In genomic region chr10:51832459-51832858, GRCm38 (mm10) we compare ENCODE assay signal across 26 mouse cellular contexts.
DNase-seq lines count a peak whose midpoint lies in the region; ATAC-seq lines count a peak whose summit lies in the region.
"Had no signal": no experiment of that assay in that cellular context is flagged by ENCODE, and none has a peak within 500 bp of the region (broad histone marks: within the 10 kb centered on the region; RNA-seq: fewer than 3 reads in every experiment).

No protein-coding gene starts in this region.

- H3K9ac ChIP-seq in embryonic facial prominence, embryonic 14.5 days (ENCODE audit: low read depth, low read length), result no peak overlapping the region
- H3K9ac ChIP-seq in heart, embryonic 16.5 days (ENCODE audit: low read length), result no peak overlapping the region
- H3K9ac ChIP-seq in lung, embryonic 15.5 days, result no peak overlapping the region
- H3K9ac ChIP-seq: forebrain, embryonic 15.5 days; hindbrain, embryonic 13.5 days; limb, embryonic 12.5 days; liver, embryonic 15.5 days; neural tube, embryonic 15.5 days had no signal

- H3K4me2 ChIP-seq in embryonic facial prominence, embryonic 14.5 days (ENCODE audit: low read depth, low read length), result peak overlapping the region; percentile 15; the same call in 1 of the 2 replicates
- peak overlapping the region; percentile 21; the same call in 1 of the 2 replicates for H3K4me2 ChIP-seq in heart, embryonic 16.5 days (ENCODE audit: low read depth, low read length)
- H3K4me2 ChIP-seq in lung, embryonic 15.5 days, result peak overlapping the region; percentile 34; the same call in 1 of the 2 replicates
- H3K4me2 ChIP-seq: forebrain, embryonic 15.5 days; hindbrain, embryonic 13.5 days; limb, embryonic 12.5 days; liver, embryonic 15.5 days; neural tube, embryonic 15.5 days had no signal

- 43% methylated on average over 4 of the region's 4 CpGs for WGBS in embryonic facial prominence, embryonic 14.5 days
- 60% methylated on average over 4 of the region's 4 CpGs for WGBS in embryonic facial prominence, embryonic 10.5 days
- 34% methylated on average over 4 of the region's 4 CpGs for WGBS in heart, embryonic 16.5 days
- WGBS in lung, embryonic 15.5 days, result 25% methylated on average over 4 of the region's 4 CpGs

- H3K4me3 ChIP-seq in embryonic facial prominence, embryonic 14.5 days (ENCODE audit: low read depth, low read length), result no peak overlapping the region
- no peak overlapping the region for H3K4me3 ChIP-seq in embryonic facial prominence, embryonic 10.5 days
- H3K4me3 ChIP-seq in heart, embryonic 16.5 days (ENCODE audit: low read length), result no peak overlapping the region
- H3K4me3 ChIP-seq in lung, embryonic 15.5 days, result no peak overlapping the region
- H3K4me3 ChIP-seq: forebrain, embryonic 15.5 days; heart, embryonic 10.5 days; hindbrain, embryonic 13.5 days; left cerebral cortex, adult 2 months; limb, embryonic 12.5 days; liver, embryonic 15.5 days; neural tube, embryonic 15.5 days had no signal

- peak; percentile 50; the same call in 1 of the 2 replicates for ATAC-seq in embryonic facial prominence, embryonic 14.5 days (ENCODE audit: low read depth)
- ATAC-seq in heart, embryonic 16.5 days (replicated peaks; ENCODE audit: extremely low read depth, insufficient read depth, low FRiP score), result no peak
- ATAC-seq in lung, embryonic 15.5 days (ENCODE audit: borderline replicate concordance, extremely low read depth, low FRiP score, low TSS enrichment), result no peak
- ATAC-seq: forebrain, embryonic 15.5 days; intestine, postnatal 0 days had no signal

- H3K4me1 ChIP-seq in embryonic facial prominence, embryonic 14.5 days (ENCODE audit: control insufficient read depth, insufficient read depth, low read length), result no peaks in the 10 kb centered on the region; the same call in 1 of the 2 replicates
- no peaks in the 10 kb centered on the region for H3K4me1 ChIP-seq in embryonic facial prominence, embryonic 10.5 days
- no peaks in the 10 kb centered on the region for H3K4me1 ChIP-seq in heart, embryonic 16.5 days (ENCODE audit: control insufficient read depth, insufficient read depth, low read length)
- H3K4me1 ChIP-seq in lung, embryonic 15.5 days, result no peaks in the 10 kb centered on the region
- H3K4me1 ChIP-seq: forebrain, embryonic 15.5 days; heart, embryonic 10.5 days; hindbrain, embryonic 13.5 days; limb, embryonic 12.5 days; liver, embryonic 15.5 days; neural tube, embryonic 15.5 days had no signal

- no peaks in the 10 kb centered on the region for H3K36me3 ChIP-seq in embryonic facial prominence, embryonic 14.5 days (ENCODE audit: control insufficient read depth, insufficient read depth, low read length)
- H3K36me3 ChIP-seq in embryonic facial prominence, embryonic 10.5 days (replicated peaks), result no peaks in the 10 kb centered on the region
- H3K36me3 ChIP-seq in heart, embryonic 16.5 days (ENCODE audit: control insufficient read depth, insufficient read depth), result no peaks in the 10 kb centered on the region
- H3K36me3 ChIP-seq in lung, embryonic 15.5 days, result no peaks in the 10 kb centered on the region
- H3K36me3 ChIP-seq: forebrain, embryonic 15.5 days; heart, embryonic 10.5 days; hindbrain, embryonic 13.5 days; limb, embryonic 12.5 days; liver, embryonic 15.5 days; neural tube, embryonic 15.5 days had no signal

- H3K9me3 ChIP-seq in embryonic facial prominence, embryonic 14.5 days (ENCODE audit: control insufficient read depth, low read length), result no peaks in the 10 kb centered on the region
- no peaks in the 10 kb centered on the region for H3K9me3 ChIP-seq in embryonic facial prominence, embryonic 10.5 days
- H3K9me3 ChIP-seq in heart, embryonic 16.5 days (replicated peaks; ENCODE audit: control insufficient read depth, low read length), result no peaks in the 10 kb centered on the region
- H3K9me3 ChIP-seq in lung, embryonic 15.5 days, result no peaks in the 10 kb centered on the region
- H3K9me3 ChIP-seq: forebrain, embryonic 15.5 days; heart, embryonic 10.5 days; hindbrain, embryonic 13.5 days; limb, embryonic 12.5 days; liver, embryonic 15.5 days; neural tube, embryonic 15.5 days had no signal

- peak; percentile 7 for DNase-seq in embryonic facial prominence, embryonic 14.5 days (ENCODE audit: low spot score)
- no peak for DNase-seq in embryonic facial prominence, embryonic 10.5 days (ENCODE audit: low spot score)
- no peak for DNase-seq in heart, adult 8-10 months (ENCODE audit: low spot score)
- no peak for DNase-seq in lung, postnatal 4 days
- no peak for DNase-seq in urinary bladder, postnatal 25 days (ENCODE audit: low spot score)
- DNase-seq: adrenal gland, adult 8-10 months; cerebellum, adult 8-10 months; cerebellum, postnatal 25 days; gastrocnemius, postnatal 10 days; kidney, adult 9 months; kidney, postnatal 10 days; layer of hippocampus, adult 9-11 months; midbrain, embryonic 14.5 days; retina, postnatal 1 day; right cerebral cortex, postnatal 14 days had no signal

- no peaks in the 10 kb centered on the region for H3K27me3 ChIP-seq in embryonic facial prominence, embryonic 14.5 days (replicated peaks; ENCODE audit: control insufficient read depth, insufficient read depth, low read length)
- no peaks in the 10 kb centered on the region for H3K27me3 ChIP-seq in embryonic facial prominence, embryonic 10.5 days (replicated peaks; ENCODE audit: low read depth, poor library complexity, severe bottlenecking)
- no peaks in the 10 kb centered on the region for H3K27me3 ChIP-seq in heart, embryonic 16.5 days (ENCODE audit: control insufficient read depth, insufficient read depth, low read length)
- no peaks in the 10 kb centered on the region for H3K27me3 ChIP-seq in lung, embryonic 15.5 days
- H3K27me3 ChIP-seq: CH12.LX; forebrain, embryonic 15.5 days; limb, embryonic 12.5 days; liver, embryonic 15.5 days; neural tube, embryonic 15.5 days had no signal

- no peak overlapping the region for H3K27ac ChIP-seq in embryonic facial prominence, embryonic 14.5 days (replicated peaks; ENCODE audit: low read depth, low read length)
- no peak overlapping the region for H3K27ac ChIP-seq in embryonic facial prominence, embryonic 10.5 days (replicated peaks)
- H3K27ac ChIP-seq in heart, embryonic 16.5 days (ENCODE audit: low read length), result no peak overlapping the region
- H3K27ac ChIP-seq in lung, embryonic 15.5 days, result no peak overlapping the region
- H3K27ac ChIP-seq: forebrain, embryonic 15.5 days; heart, embryonic 10.5 days; hindbrain, embryonic 13.5 days; left cerebral cortex, adult 2 months; limb, embryonic 12.5 days; liver, embryonic 15.5 days; neural tube, embryonic 15.5 days had no signal
